Mouse (Mus musculus): Measurements from ENCODE around the gene Tmem145.
A peak's percentile ranks its signal among the peaks of the same experiment; 100 is the strongest.

Tmem145 gene

DNA sequence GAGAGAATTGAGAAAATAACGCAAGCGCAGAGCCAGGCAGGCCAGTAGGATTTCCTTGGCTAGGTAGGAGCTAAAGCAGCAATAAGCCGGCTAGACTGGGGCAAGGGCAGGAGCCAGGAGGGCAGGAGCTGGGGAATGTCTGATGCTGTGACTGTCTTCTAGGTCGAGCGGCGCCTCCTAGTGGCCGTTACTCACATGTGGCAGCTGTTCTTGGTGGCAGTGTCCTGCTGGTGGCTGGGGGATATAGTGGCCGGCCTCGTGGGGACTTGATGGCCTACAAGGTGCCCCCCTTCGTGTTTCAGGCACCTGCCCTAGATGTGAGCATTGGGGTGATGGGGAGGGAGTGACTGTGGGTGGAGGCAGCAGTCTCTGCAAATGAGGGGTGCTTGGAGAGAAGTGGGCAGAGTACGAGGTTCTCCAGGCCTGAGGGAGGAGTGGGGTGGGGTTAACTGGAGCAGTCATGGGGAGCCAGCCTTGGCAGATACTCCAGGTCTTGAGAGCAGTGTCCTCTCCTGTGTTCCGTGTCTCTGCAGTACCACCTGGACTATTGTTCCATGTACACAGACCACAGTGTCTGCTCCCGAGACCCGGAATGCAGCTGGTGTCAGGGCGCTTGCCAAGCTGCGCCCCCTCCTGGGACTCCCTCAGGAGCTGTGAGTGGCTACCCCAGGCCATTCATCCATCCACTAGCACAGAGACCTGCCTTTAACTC lies 27.8 kb downstream of the Tmem145 start:
- DNase-seq = peak; percentile 83

DNA sequence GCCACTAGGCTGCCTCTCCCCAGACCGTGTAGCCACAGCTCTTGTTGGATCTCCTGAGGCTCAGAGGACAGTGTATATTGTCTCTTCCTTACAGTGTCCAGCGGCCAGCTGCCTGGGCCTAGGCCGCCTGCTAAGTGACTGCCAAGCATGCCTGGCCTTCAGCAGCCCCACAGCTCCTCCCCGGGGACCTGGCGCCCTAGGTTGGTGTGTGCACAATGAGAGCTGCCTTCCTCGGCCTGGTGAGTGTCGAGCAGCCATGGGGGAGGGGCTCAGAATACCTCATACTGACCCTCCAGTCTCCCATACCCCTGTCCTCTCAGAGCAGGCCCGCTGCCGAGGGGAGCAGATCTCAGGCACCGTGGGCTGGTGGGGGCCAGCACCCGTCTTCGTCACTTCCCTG lies 28.6 kb downstream of the Tmem145 start:
- DNase-seq = no peak

DNA sequence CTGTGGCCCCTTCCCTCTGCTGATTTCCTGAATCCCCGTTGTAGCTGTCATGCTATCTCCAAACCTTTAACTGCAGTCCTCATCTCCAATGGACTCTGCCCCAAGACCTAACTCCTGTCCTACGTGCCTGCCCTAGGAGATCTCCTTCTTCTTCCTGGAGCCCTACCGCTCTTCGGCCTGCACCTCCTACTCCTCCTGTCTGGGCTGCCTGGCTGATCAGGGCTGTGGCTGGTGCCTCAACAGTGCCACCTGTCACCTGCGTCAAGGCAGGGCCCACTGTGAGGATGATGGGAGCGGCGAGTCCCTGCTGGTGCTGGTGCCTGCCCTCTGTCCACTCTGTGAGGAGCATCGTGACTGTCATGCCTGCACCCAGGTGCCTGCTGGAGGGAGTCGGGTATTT lies 33.4 kb downstream of the Tmem145 start:
- no peak for DNase-seq

DNA sequence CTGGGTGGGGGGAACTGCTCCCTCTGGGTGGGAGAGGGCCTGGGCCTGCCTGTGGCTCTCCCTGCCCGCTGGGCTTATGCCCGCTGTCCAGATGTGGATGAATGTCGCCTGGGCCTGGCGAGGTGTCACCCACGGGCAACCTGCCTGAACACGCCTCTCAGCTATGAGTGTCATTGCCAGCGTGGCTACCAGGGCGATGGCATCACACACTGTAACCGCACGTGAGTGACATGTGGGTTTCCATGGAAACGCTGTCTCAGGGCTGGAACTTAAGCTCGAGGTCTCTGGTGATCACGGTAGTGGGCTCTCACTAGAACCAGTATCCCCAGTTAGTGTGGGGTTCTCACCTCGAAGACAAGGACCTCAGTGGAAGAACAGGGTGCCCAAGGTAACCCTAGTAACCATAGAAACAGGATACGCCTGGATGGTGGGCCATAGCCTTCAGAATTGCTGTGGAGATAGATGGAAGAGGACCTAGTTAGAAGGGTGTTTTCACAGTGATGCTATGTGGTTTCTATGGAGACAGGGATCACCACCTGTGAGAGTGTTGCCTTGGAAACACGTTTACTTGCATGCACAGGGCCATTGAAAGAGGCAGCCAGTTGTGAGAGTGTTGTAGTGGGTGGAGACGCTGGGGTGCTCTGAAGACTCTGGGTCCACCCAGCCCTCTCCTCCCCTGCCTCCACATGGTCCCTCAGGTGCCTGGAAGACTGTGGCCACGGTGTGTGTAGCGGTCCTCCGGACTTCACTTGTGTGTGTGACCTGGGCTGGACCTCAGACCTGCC lies 35.3 kb downstream of the Tmem145 start:
- DNase-seq = no peak

DNA sequence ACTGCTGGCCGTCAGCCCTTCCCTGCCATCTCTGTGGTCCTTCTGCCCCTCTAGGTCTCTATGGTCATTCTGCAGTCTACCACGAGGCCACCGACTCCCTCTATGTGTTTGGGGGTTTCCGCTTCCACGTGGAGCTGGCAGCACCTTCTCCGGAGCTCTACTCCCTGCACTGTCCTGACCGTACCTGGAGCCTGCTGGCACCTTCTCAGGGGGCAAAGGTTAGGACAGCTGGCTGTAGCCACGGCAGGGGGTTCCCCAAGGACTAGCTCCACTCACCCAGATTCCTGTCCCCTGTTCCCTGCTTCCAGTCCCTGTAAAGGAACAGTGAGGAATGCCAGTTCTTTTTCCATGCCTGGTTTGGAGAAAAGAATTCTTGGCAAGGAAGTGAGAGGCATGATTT lies 43.0 kb downstream of the Tmem145 start:
- peak; percentile 42 for DNase-seq

DNA sequence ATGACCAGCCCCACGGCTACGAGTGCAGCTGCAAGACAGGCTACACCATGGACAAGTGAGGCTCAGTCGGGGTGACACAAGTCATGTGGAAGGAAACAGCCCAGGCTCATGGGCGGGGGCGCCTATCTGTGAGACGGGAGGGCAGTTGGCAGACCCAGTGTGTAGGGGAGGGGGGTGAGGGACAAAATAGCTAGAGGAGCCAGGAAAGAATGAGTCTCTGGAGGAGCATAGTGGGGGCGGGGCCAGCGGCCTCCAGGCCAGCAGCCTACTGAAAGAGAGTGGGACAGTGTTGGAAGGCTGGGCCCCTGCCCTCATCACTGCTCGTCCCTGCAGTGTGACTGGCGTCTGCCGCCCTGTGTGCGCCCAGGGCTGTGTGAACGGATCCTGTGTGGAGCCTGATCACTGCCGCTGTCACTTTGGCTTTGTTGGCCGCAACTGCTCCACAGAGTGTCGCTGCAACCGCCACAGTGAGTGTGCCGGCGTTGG lies 52.9 kb downstream of the Tmem145 start:
- peak; percentile 28 for DNase-seq

DNA sequence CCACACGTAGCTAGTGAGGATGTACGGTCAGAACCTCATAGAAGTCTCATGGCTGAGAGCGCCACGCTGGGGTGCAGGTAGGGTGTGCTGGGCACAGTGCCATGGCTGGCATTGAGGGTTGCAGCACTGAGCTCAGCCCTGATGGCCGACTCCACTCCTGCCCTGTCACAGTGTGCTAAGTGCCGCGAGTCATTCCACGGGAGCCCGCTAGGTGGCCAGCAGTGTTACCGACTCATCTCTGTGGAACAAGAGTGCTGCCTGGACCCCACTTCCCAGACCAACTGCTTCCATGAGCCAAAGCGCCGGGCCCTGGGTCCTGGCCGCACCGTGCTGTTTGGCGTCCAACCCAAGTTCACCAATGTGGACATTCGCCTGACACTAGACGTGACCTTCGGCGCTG lies 57.2 kb downstream of the Tmem145 start:
- DNase-seq = no peak

DNA sequence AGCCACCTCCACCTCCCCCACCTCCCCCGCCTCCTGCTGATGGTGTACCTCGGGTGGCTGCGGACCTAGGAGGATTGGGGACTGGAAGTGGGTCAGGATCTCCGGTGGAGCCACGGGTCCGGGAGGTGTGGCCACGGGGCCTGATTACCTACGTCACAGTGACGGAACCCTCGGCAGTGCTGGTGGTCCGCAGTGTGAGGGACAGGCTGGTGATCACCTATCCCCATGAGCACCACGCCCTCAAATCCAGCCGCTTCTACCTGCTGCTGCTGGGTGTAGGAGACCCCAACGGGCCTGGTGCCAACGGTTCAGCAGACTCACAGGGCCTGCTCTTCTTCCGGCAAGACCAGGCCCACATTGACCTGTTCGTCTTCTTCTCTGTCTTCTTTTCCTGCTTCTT lies 57.7 kb downstream of the Tmem145 start:
- DNase-seq = no peak
